Mouse (Mus musculus) T-helper 1 cell (primary cell): ENCODE measurements around the gene B230104I21Rik.

Source experiments
- in situ Hi-C: fragments of 300-600 bp; cut with MboI, MseI; formaldehyde crosslinking; loops from one replicate; pipeline ENCODE4 v1.15.1; 2025; ENCODE audit warnings: high pct_unique_total_duplicates

B230104I21Rik gene

DNA sequence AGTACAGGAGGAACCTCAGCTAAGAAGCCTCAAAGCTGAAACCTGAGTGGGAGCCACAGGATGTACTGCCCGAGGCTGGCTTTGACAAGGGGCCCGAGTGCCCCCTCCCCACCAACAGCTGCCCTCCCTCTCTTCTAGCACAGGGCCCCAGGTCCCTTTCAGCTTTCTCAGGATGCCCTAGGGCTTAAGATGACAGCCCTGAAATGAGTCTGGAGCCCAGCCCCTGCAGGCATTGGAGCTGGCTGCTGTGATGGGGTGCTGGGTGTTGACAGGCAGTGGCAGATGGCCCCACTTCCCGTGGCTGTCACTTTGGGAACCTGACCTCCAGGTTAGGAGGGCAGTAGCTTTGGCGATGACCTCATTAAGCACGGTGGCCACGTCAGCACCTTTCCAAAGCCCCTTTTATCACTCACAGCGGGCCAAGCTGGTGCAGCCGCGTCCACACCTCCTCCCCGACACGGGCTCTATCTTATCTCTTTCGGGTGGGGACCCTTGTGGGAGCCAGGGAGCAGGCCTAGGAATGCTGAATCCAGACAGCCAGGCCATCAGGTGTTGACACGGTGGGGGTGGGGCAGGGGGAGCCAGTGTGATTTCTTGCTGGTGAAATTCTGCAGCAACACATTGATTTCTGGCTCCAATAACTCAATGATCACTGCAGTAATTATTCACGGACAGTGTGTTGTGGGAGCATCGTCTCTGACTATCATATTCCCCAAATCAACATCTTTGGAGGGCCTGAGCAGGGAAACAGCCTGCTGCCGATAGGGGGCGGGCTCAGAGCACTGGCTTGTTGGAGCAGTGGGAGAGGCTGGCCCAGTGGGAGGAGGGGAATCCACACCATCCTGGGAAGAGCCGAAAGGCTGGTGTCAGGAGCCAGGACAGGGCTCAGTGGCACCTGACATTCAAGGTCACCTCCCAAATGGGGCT, 57.5 kb downstream of the B230104I21Rik start:
- in situ Hi-C loops = no loop called here

DNA sequence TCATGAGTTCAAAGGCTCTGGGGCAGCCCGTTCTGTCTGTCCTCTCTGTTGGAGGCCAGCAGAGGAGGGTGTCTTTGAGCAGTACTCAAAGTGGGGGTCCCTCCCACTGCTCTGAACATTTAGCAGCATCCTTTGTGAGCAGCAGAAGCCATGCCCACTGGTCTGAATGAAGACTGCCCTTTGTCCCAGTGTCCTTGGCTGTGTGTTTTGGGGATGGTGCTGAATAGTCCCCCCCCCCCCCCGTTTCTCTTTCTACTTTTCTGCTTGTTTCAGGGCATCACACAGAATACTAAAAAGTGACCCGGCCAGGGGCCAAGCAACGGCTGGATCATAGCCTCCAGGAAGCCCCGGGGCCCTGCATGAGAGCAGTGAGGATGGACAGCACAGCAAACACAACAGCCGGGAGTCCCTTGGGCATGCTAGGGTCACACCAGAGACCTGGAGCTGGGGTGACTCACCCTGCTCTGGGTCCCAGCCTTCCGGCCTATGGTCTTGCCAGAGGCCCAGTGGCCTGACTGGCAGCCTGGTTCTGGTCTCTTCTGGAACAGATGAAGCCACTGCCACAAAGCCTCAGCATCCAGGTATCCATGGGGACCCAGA, 58.3 kb downstream of the B230104I21Rik start:
- in situ Hi-C loops = no loop called here

DNA sequence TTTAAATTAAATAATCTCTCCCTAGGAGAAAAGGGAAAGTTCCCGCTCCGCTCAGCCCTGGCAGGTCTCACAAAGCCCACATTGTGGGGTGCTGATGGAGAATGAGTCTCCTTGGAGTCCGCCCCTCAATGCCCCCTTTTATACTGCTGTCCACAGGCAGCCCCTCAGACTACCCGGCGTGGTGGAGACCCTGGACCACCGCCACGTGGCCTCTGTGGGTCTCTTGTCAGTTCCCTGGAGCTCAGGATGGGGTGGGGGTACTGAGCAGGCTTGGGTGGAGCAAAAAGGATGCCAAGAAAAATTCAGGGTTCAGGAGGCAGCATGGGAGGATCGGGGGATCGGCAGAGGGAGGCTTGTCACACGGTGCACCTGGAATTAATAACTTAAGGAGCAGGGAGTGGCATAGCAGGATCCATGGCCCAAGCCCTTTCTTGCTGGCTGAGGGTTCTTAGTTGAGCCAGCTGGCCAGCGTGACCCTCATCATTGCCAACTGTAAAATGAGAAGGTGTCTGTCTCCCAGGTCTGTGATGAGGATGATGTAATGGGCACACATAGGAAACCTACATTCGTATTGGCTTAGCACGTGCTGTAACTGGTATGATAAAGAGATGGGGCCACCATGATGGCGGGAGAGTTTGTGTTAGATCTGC, 60.9 kb downstream of the B230104I21Rik start:
- in situ Hi-C loops = no loop called here
